In the genomic region with DNA sequence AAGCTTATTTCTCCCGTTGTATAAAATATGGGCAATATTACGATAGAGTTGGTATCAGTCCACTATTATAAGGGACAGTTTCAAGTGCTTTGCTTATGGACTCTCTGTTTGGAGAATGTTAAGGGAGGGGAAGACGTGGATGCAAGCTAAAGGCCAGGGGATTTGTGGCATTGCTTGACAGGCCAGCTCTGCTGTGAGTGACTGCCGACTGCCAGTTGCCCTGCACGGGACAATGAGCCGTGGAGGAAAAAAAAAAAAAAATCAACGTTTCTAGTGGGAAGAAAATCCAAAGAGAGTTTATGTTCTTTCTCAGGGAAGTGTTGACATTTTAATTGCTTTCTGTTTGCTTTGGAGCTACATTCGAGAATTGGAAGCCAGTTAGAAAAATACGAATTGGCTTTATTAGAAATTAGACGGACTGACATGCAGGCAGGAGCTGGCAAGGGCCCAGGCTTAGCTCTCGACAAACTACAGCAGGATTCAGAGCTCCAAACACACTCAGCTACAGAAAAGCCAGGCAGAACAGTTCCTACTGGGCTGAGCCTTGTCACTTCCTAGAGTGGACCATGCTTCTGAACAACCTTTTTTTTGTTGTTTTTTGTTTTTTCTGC, we compare ENCODE assay signal across 9 mouse cellular contexts.
DNase-seq lines count a peak whose midpoint lies in the region; ATAC-seq lines count a peak whose summit lies in the region.
"Had no signal": no experiment of that assay in that cellular context is flagged by ENCODE, and none has a peak within 500 bp of the region (broad histone marks: within the 10 kb centered on the region; RNA-seq: fewer than 3 reads in every experiment).

No protein-coding gene starts in this region.

- no peaks in the 10 kb centered on the region for H3K9me3 ChIP-seq in forebrain, embryonic 15.5 days
- H3K9me3 ChIP-seq in forebrain, embryonic 10.5 days = no peaks in the 10 kb centered on the region
- no peaks in the 10 kb centered on the region for H3K9me3 ChIP-seq in kidney, embryonic 15.5 days (replicated peaks)
- H3K9me3 ChIP-seq: liver, embryonic 13.5 days had no signal

- no peaks in the 10 kb centered on the region for H3K27me3 ChIP-seq in forebrain, embryonic 15.5 days
- no peaks in the 10 kb centered on the region for H3K27me3 ChIP-seq in forebrain, embryonic 10.5 days (ENCODE audit: poor library complexity, severe bottlenecking)
- no peaks in the 10 kb centered on the region for H3K27me3 ChIP-seq in kidney, embryonic 15.5 days
- H3K27me3 ChIP-seq: liver, embryonic 13.5 days had no signal

- no peak for DNase-seq in forebrain, embryonic 10.5 days (ENCODE audit: extremely low spot score, low spot score)
- peak; percentile 40 to 74 for DNase-seq in adrenal gland, postnatal 36 days
- peak; percentile 96 for DNase-seq in heart, adult 11 months
- DNase-seq in lung, postnatal 36 days = peak; percentile 68
- no peak for DNase-seq in spleen, postnatal 14 days (ENCODE audit: low spot score in 2 of 2)
- DNase-seq in spleen, postnatal 4 days (ENCODE audit: low spot score in 2 of 2) = no peak
- DNase-seq: liver, embryonic 13.5 days had no signal

- no peak overlapping the region for H3K9ac ChIP-seq in forebrain, embryonic 15.5 days (replicated peaks)
- H3K9ac ChIP-seq in kidney, embryonic 15.5 days = no peak overlapping the region
- H3K9ac ChIP-seq: liver, embryonic 13.5 days had no signal

- no peak for ATAC-seq in forebrain, embryonic 15.5 days (replicated peaks)
- ATAC-seq in kidney, embryonic 15.5 days (replicated peaks; ENCODE audit: low FRiP score) = peak; percentile 75; the same call in 1 of the 2 replicates

- H3K36me3 ChIP-seq in forebrain, embryonic 15.5 days = no peaks in the 10 kb centered on the region
- no peaks in the 10 kb centered on the region for H3K36me3 ChIP-seq in forebrain, embryonic 10.5 days (replicated peaks)
- H3K36me3 ChIP-seq in kidney, embryonic 15.5 days = no peaks in the 10 kb centered on the region
- H3K36me3 ChIP-seq: liver, embryonic 13.5 days had no signal

- no peak overlapping the region for H3K4me3 ChIP-seq in forebrain, embryonic 15.5 days
- H3K4me3 ChIP-seq in forebrain, embryonic 10.5 days = no peak overlapping the region
- H3K4me3 ChIP-seq in kidney, embryonic 15.5 days (replicated peaks) = no peak overlapping the region
- H3K4me3 ChIP-seq: liver, embryonic 13.5 days had no signal

- H3K4me1 ChIP-seq in forebrain, embryonic 15.5 days = peaks cover 23% of the 10 kb centered on the region
- H3K4me1 ChIP-seq in forebrain, embryonic 10.5 days = no peaks in the 10 kb centered on the region
- peaks cover 4% of the 10 kb centered on the region for H3K4me1 ChIP-seq in kidney, embryonic 15.5 days
- H3K4me1 ChIP-seq: liver, embryonic 13.5 days had no signal

- H3K27ac ChIP-seq in forebrain, embryonic 15.5 days (replicated peaks) = peak overlapping the region; percentile 27; the same call in 1 of the 2 replicates
- no peak overlapping the region for H3K27ac ChIP-seq in forebrain, embryonic 10.5 days
- peak overlapping the region; percentile 64 for H3K27ac ChIP-seq in kidney, embryonic 15.5 days
- H3K27ac ChIP-seq: liver, embryonic 13.5 days had no signal

- 22% methylated on average over 11 of the region's 11 CpGs for whole genome bisulfite sequencing in forebrain, embryonic 15.5 days
- 79% methylated on average over 11 of the region's 11 CpGs for whole genome bisulfite sequencing in forebrain, embryonic 10.5 days
- WGBS in kidney, embryonic 15.5 days = 10% methylated on average over 11 of the region's 11 CpGs

- H3K4me2 ChIP-seq in forebrain, embryonic 15.5 days (replicated peaks) = no peak overlapping the region
- peak overlapping the region; percentile 47 for H3K4me2 ChIP-seq in kidney, embryonic 15.5 days
- H3K4me2 ChIP-seq: liver, embryonic 13.5 days had no signal

Comparison
In these comparisons a context has a peak if more than half of its experiments do, and no peak if none do; other contexts are left out.
1. DNase-seq: peak in adrenal gland, postnatal 36 days (2 of 2), heart, adult 11 months (single experiment) and lung, postnatal 36 days (single experiment); none in forebrain, embryonic 10.5 days (single experiment), spleen, postnatal 14 days (0 of 2) and spleen, postnatal 4 days (0 of 2).